Mouse (Mus musculus) CH12.LX (cell line): Measurements from ENCODE around the gene Cog7. TPM values are rescaled to one million over a fixed set of nuclear protein-coding genes. Genes with fewer than 3 reads are reported as not detected.

ENCODE experiments used
- DNase-seq: peaks from one replicate; pipeline ENCODE4 v3.0.0-alpha.2; 2013; ENCODE audit errors: extremely low read depth
- H3K27ac ChIP-seq: 2 replicates; pipeline ENCODE4 v1.5.1; 2012; ENCODE audit warnings: low read depth, mild to moderate bottlenecking, control low read depth, moderate library complexity; ENCODE audit not compliant: insufficient read depth
- H3K27me3 ChIP-seq: replicated peaks from 2 replicates; pipeline ENCODE3; 2012; ENCODE audit warnings: inconsistent platforms
- H3K36me3 ChIP-seq, 2 experiments: replicated peaks in 1 of 2; 2 replicates each; pipeline versions ENCODE3 to v1.6.1; 2012; ENCODE audit warnings: inconsistent platforms in 1 of 2, low read length in 1 of 2, mild to moderate bottlenecking in 1 of 2, mixed read lengths in 1 of 2, moderate library complexity in 1 of 2; ENCODE audit not compliant: control insufficient read depth in 1 of 2, insufficient read depth in 1 of 2
- H3K4me1 ChIP-seq, 2 experiments: 2 replicates each; pipeline ENCODE4 v1.6.1; 2012; ENCODE audit warnings: inconsistent platforms in 1 of 2, moderate library complexity in 1 of 2; ENCODE audit not compliant: insufficient read depth in 2 of 2, control insufficient read depth in 1 of 2
- H3K4me2 ChIP-seq: 2 replicates; pipeline ENCODE4 v1.6.1; 2012; ENCODE audit warnings: low read depth, mild to moderate bottlenecking, control low read depth; ENCODE audit not compliant: poor library complexity, insufficient read depth, severe bottlenecking
- H3K4me3 ChIP-seq, 3 experiments: fragments of 150-350 bp in 1 of 3; sonication (generic) in 1 of 3; replicated peaks in 1 of 3; 2 replicates each; pipeline versions ENCODE3 to v1.5.1; 2011 to 2012; ENCODE audit warnings: low read depth in 2 of 3, low read length in 2 of 3, mild to moderate bottlenecking in 2 of 3, moderate library complexity in 2 of 3, control low read depth in 1 of 3, improper control_type of control experiment in 1 of 3, inconsistent platforms in 1 of 3, mixed read lengths in 1 of 3; ENCODE audit not compliant: poor library complexity in 1 of 3
- H3K79me2 ChIP-seq: replicated peaks from 2 replicates; pipeline ENCODE4 v1.6.1; 2012; ENCODE audit warnings: mild to moderate bottlenecking, moderate library complexity; ENCODE audit not compliant: control insufficient read depth, poor library complexity, insufficient read depth, severe bottlenecking; ENCODE audit errors: extremely low read depth
- H3K9ac ChIP-seq: 2 replicates; pipeline ENCODE4 v1.6.1; 2012; ENCODE audit warnings: low read depth, mild to moderate bottlenecking, control low read depth, moderate library complexity; ENCODE audit not compliant: insufficient read depth
- H3K9me3 ChIP-seq: replicated peaks from 2 replicates; pipeline ENCODE3; 2012; ENCODE audit warnings: low read length, inconsistent platforms, mixed read lengths
- CTCF ChIP-seq, 2 experiments: IDR thresholded peaks in 1 of 2; conservative IDR thresholded peaks in 1 of 2; 2 replicates each; pipeline ENCODE4 v1.5.1; 2011 to 2012; ENCODE audit warnings: low read depth in 2 of 2, low read length in 2 of 2, improper control_type of control experiment in 1 of 2, inconsistent platforms in 1 of 2, mild to moderate bottlenecking in 1 of 2, moderate library complexity in 1 of 2
- E2F4 ChIP-seq: IDR thresholded peaks from 2 replicates; pipeline ENCODE4 v1.6.1; 2011; ENCODE audit warnings: low read depth, low read length, improper control_type of control experiment; ENCODE audit not compliant: insufficient replicate concordance
- EP300 ChIP-seq: IDR thresholded peaks from 2 replicates; pipeline ENCODE4 v1.6.1; 2011; ENCODE audit warnings: low read length, improper control_type of control experiment
- ETS1 ChIP-seq: conservative IDR thresholded peaks from 2 replicates; pipeline ENCODE4 v1.6.1; 2012; ENCODE audit warnings: low read depth, mild to moderate bottlenecking, inconsistent platforms, low read length, improper control_type of control experiment, moderate library complexity
- GABPA ChIP-seq: IDR thresholded peaks from 2 replicates; pipeline ENCODE4 v1.6.1; 2012; ENCODE audit warnings: low read depth, low read length, improper control_type of control experiment, inconsistent platforms; ENCODE audit not compliant: insufficient replicate concordance
- IRF4 ChIP-seq: IDR thresholded peaks from 2 replicates; pipeline ENCODE4 v1.6.1; 2014; ENCODE audit warnings: low read depth, mild to moderate bottlenecking, inconsistent platforms, low read length, improper control_type of control experiment
- JUND ChIP-seq: conservative IDR thresholded peaks from 2 replicates; pipeline ENCODE4 v1.6.1; 2011; ENCODE audit warnings: low read depth, low read length, improper control_type of control experiment
- KAT2A ChIP-seq: IDR thresholded peaks from 2 replicates; pipeline ENCODE4 v1.6.1; 2012; ENCODE audit warnings: low read length, improper control_type of control experiment, inconsistent platforms; ENCODE audit not compliant: insufficient replicate concordance
- MAX ChIP-seq: IDR thresholded peaks from 2 replicates; pipeline ENCODE4 v1.6.1; 2011; ENCODE audit warnings: low read length, improper control_type of control experiment
- MEF2A ChIP-seq: IDR thresholded peaks from 2 replicates; pipeline ENCODE4 v1.6.1; 2014; ENCODE audit warnings: low read depth, mild to moderate bottlenecking, inconsistent platforms, low read length, improper control_type of control experiment, borderline replicate concordance
- MXI1 ChIP-seq: IDR thresholded peaks from 2 replicates; pipeline ENCODE4 v1.6.1; 2011; ENCODE audit warnings: mild to moderate bottlenecking, low read depth, low read length, improper control_type of control experiment
- NELFE ChIP-seq: IDR thresholded peaks from 2 replicates; pipeline ENCODE4 v1.6.1; 2011; ENCODE audit warnings: low read depth, low read length, improper control_type of control experiment
- PAX5 ChIP-seq: IDR thresholded peaks from 2 replicates; pipeline ENCODE4 v1.6.1; 2012; ENCODE audit warnings: low read length, inconsistent platforms, mixed read lengths
- POLR2AphosphoS2 ChIP-seq: IDR thresholded peaks from 2 replicates; pipeline ENCODE4 v1.6.1; 2011; ENCODE audit warnings: low read depth, low read length, improper control_type of control experiment
- RAD21 ChIP-seq: IDR thresholded peaks from 2 replicates; pipeline ENCODE4 v1.6.1; 2011; ENCODE audit warnings: low read depth, mild to moderate bottlenecking, low read length, improper control_type of control experiment, moderate library complexity
- RCOR1 ChIP-seq: conservative IDR thresholded peaks from 2 replicates; pipeline ENCODE4 v1.6.1; 2012; ENCODE audit warnings: low read depth, mild to moderate bottlenecking, inconsistent platforms, low read length, improper control_type of control experiment
- SIN3A ChIP-seq: IDR thresholded peaks from 2 replicates; pipeline ENCODE4 v1.6.1; 2012; ENCODE audit warnings: low read length, improper control_type of control experiment, inconsistent platforms
- TBP ChIP-seq: conservative IDR thresholded peaks from 2 replicates; pipeline ENCODE4 v1.6.1; 2011; ENCODE audit warnings: low read depth, low read length, improper control_type of control experiment
- UBTF ChIP-seq: IDR thresholded peaks from 2 replicates; pipeline ENCODE4 v1.6.1; 2012; ENCODE audit warnings: low read depth, mild to moderate bottlenecking, inconsistent platforms, low read length, improper control_type of control experiment, moderate library complexity
- USF1 ChIP-seq: IDR thresholded peaks from 2 replicates; pipeline ENCODE4 v1.6.1; 2014; ENCODE audit warnings: low read depth, mild to moderate bottlenecking, inconsistent platforms, low read length, improper control_type of control experiment
- USF2 ChIP-seq: conservative IDR thresholded peaks from 2 replicates; pipeline ENCODE4 v1.6.1; 2011; ENCODE audit warnings: low read depth, low read length, improper control_type of control experiment
- ZC3H11A ChIP-seq: IDR thresholded peaks from 2 replicates; pipeline ENCODE4 v1.6.1; 2012; ENCODE audit warnings: low read depth, mild to moderate bottlenecking, inconsistent platforms, low read length, improper control_type of control experiment
- ZKSCAN1 ChIP-seq: IDR thresholded peaks from 2 replicates; pipeline ENCODE4 v1.6.1; 2012; ENCODE audit warnings: low read depth, inconsistent platforms, low read length, improper control_type of control experiment, borderline replicate concordance
- dilution Hi-C: fragments of 300-500 bp; cut with MboI; formaldehyde crosslinking; loops from 2 replicates; pipeline ENCODE4 v1.14.3; 2020; ENCODE audit warnings: low sequenced_read_pairs; ENCODE audit not compliant: extremely low pct_unique_long_range_greater_than_20kb, extremely low pct_ligation_motif_present
- in situ Hi-C: fragments of 300-500 bp; cut with MboI; formaldehyde crosslinking; loops from 3 replicates; pipeline ENCODE4 v1.14.3; 2019; ENCODE audit warnings: low sequenced_read_pairs, low pct_ligation_motif_present, low pct_unique_long_range_greater_than_20kb, mixed read lengths
- polyA plus RNA-seq: library from polyadenylated mRNA; unstranded; fragments of >175 nt; gene quantifications from 2 replicates; pipeline ENCODE4 v1.2.1, GENCODE M21; 2012; ENCODE audit warnings: low read depth; ENCODE audit not compliant: insufficient read length
- total RNA-seq, 2 experiments: library from RNA; depleted of rRNA; stranded (reverse); fragments of 300-350 nt in 1 of 2; fragments of >200 nt in 1 of 2; gene quantifications; 2 replicates each; pipeline ENCODE4 v1.2.3; 2012 to 2014

Cog7 gene
- total and polyA plus RNA-seq, 3 experiments = 14.1 to 22.4 (median 22.2) TPM

- dilution Hi-C loops (no loop called here), in situ Hi-C loops (no loop called here)
- no peak overlapping the region for H3K9ac ChIP-seq
- no peak overlapping the region for H3K4me3 ChIP-seq
- H3K36me3 ChIP-seq = peaks cover 29 to 69% of the 10 kb centered on the region in 2 experiments
- no peak for DNase-seq
- H3K27me3 ChIP-seq = no peaks in the 10 kb centered on the region
- H3K4me1 ChIP-seq = peaks cover 0 to 11% of the 10 kb centered on the region in 2 experiments; a peak in 2 of 4 replicates
- H3K79me2 ChIP-seq = no peaks in the 10 kb centered on the region
- H3K4me2 ChIP-seq = no peak overlapping the region
- H3K27ac ChIP-seq = no peak overlapping the region
- TF ChIP-seq MXI1 (no peak), JUND (no peak), ZC3H11A (no peak), ZKSCAN1 (no peak), GABPA (no peak), SIN3A (no peak), MEF2A (no peak)
- no peaks in the 10 kb centered on the region for H3K9me3 ChIP-seq
These were observed 34.0 kb downstream of the Cog7 start for GRCm38 (mm10) chr7:121947513-121947912.

- H3K4me3 ChIP-seq = no peak overlapping the region
- H3K9me3 ChIP-seq = no peaks in the 10 kb centered on the region
- no peak overlapping the region for H3K9ac ChIP-seq
- H3K4me2 ChIP-seq = no peak overlapping the region
- H3K27me3 ChIP-seq = no peaks in the 10 kb centered on the region
- in situ Hi-C loops (no loop called here), dilution Hi-C loops (no loop called here)
- peaks cover 0 to 11% of the 10 kb centered on the region in 2 experiments; a peak in 2 of 4 replicates for H3K4me1 ChIP-seq
- H3K79me2 ChIP-seq = no peaks in the 10 kb centered on the region
- DNase-seq = no peak
- H3K36me3 ChIP-seq = peaks cover 30 to 71% of the 10 kb centered on the region in 2 experiments
- no peak overlapping the region for H3K27ac ChIP-seq
- no peak for TF ChIP-seq RAD21
- no peak for TF ChIP-seq POLR2AphosphoS2
- TF ChIP-seq ETS1 = no peak
- no peak for TF ChIP-seq EP300
- TF ChIP-seq KAT2A = no peak
- no peak for TF ChIP-seq MEF2A
- no peak for TF ChIP-seq IRF4
- TF ChIP-seq NELFE = no peak
- no peak for TF ChIP-seq TBP
- TF ChIP-seq E2F4 = no peak
- TF ChIP-seq USF2 = no peak
- TF ChIP-seq ZKSCAN1 = no peak
- TF ChIP-seq RCOR1 = no peak
- TF ChIP-seq ZC3H11A = no peak
- TF ChIP-seq UBTF = no peak
- TF ChIP-seq USF1 = no peak
- TF ChIP-seq MAX = no peak
- no peak for TF ChIP-seq PAX5
- TF ChIP-seq CTCF (conservative IDR thresholded peaks at IDR 0.05 in 1 of 2, IDR thresholded peaks at IDR 0.05 in 1 of 2; ENCODE audit: low read depth in 2 of 2, low read length in 2 of 2) = no peak
- TF ChIP-seq, all 38 proteins: peak for 0
These were observed 35.3 kb downstream of the Cog7 start for GRCm38 (mm10) chr7:121946196-121946595.
